Mouse (Mus musculus) bone marrow, adult 2 months (tissue): ENCODE data around the gene App.

ENCODE experiments used
- CTCF ChIP-seq: fragments of 200-500 bp; IDR thresholded peaks from 2 replicates; pipeline ENCODE4 v1.5.1; 2011; ENCODE audit warnings: low read length, control low read depth; ENCODE audit not compliant: control insufficient read depth, insufficient read depth
- POLR2A ChIP-seq: fragments of 200-500 bp; IDR thresholded peaks from 2 replicates; pipeline ENCODE4 v1.6.1; 2011; ENCODE audit warnings: low read depth, mild to moderate bottlenecking, control low read depth, low read length, borderline replicate concordance; ENCODE audit not compliant: control insufficient read depth

- no peak for TF ChIP-seq CTCF
- TF ChIP-seq POLR2A: no peak
Measured at GRCm38 (mm10) chr16:85133468-85133881, 40.1 kb downstream of the App start.
